20 mouse cellular contexts compared by ENCODE assay signal in genomic region chr9:16307789-16308188, GRCm38 (mm10).
DNase-seq lines count a peak whose midpoint lies in the region; TF ChIP-seq lines count a peak whose summit lies in the region.
"Had no signal": no experiment of that assay in that cellular context is flagged by ENCODE, and none has a peak within 500 bp of the region (broad histone marks: within the 10 kb centered on the region; RNA-seq: fewer than 3 reads in every experiment).

No protein-coding gene starts in this region.

- intact Hi-C loops in heart, postnatal 14 days (cut with DNase I): no loop called here

- 93% methylated on average over 1 of the region's 1 CpGs for WGBS in macrophage (ENCODE audit: missing documents)
- WGBS in lung, adult 2 months: 93% methylated on average over 1 of the region's 1 CpGs

- DNase-seq in brain, adult 2 months (ENCODE audit: low read depth, low spot score): peak; percentile 59
- DNase-seq in telencephalon, adult 2 months (ENCODE audit: low read depth, low spot score): peak; percentile 54
- DNase-seq in heart, postnatal 14 days: no peak
- DNase-seq in frontal cortex, adult 2 months (ENCODE audit: extremely low spot score in 1 of 2, low spot score in 1 of 2): no peak
- no peak for DNase-seq in kidney, postnatal 4 days
- DNase-seq in lung, adult 2 months: no peak
- DNase-seq: adrenal gland, adult 2 months; adrenal gland, adult 8-10 months; adrenal gland, postnatal 10 days; adrenal gland, postnatal 14 days; adrenal gland, postnatal 25 days; adrenal gland, postnatal 36 days; B cell, adult 2 months; cerebellum, adult 11 months; cerebellum, adult 11-12 months; cerebellum, adult 18-20 months; cerebellum, adult 2 months had no signal

- peaks cover 57% of the 10 kb centered on the region for H3K4me1 ChIP-seq in bone marrow macrophage, adult 2 months (ENCODE audit: control insufficient read depth, insufficient read depth, low read length)
- H3K4me1 ChIP-seq in lung, adult 2 months (ENCODE audit: control insufficient read depth, insufficient read depth, low read length): no peaks in the 10 kb centered on the region

- TF ChIP-seq CTCF in bone marrow macrophage, adult 2 months (IDR thresholded peaks at IDR 0.05; ENCODE audit: low read depth, low read length): no peak
- no peak for TF ChIP-seq CTCF in lung, adult 2 months (IDR thresholded peaks at IDR 0.05; ENCODE audit: insufficient read depth, low read length)

- H3K79me2 ChIP-seq in macrophage (ENCODE audit: inconsistent target): no peaks in the 10 kb centered on the region

- H3K4me3 ChIP-seq in bone marrow macrophage, adult 2 months (ENCODE audit: insufficient read depth, low read length): no peak overlapping the region
- no peak overlapping the region for H3K4me3 ChIP-seq in macrophage (ENCODE audit: inconsistent target)
- no peak overlapping the region for H3K4me3 ChIP-seq in lung, adult 2 months (replicated peaks; ENCODE audit: extremely low read depth, low read depth, low read length)

- peak overlapping the region; percentile 78 for H3K27ac ChIP-seq in bone marrow macrophage, adult 2 months (ENCODE audit: insufficient read depth, low read depth, low read length)
- H3K27ac ChIP-seq in macrophage: peak overlapping the region; percentile 82

- H3K36me3 ChIP-seq in macrophage (ENCODE audit: inconsistent target): no peaks in the 10 kb centered on the region
- H3K36me3 ChIP-seq: G1E had no signal

- TF ChIP-seq POLR2A in bone marrow macrophage, adult 2 months (IDR thresholded peaks at IDR 0.05; ENCODE audit: borderline replicate concordance, low read depth, low read length): no peak
- no peak for TF ChIP-seq POLR2A in lung, adult 2 months (IDR thresholded peaks at IDR 0.05; ENCODE audit: borderline replicate concordance, extremely low read depth, low read depth, low read length)

Comparison
In these comparisons a context has a peak if more than half of its experiments do, and no peak if none do; other contexts are left out.
1. DNase-seq: peak in brain, adult 2 months (single experiment) and telencephalon, adult 2 months (single experiment); none in heart, postnatal 14 days (0 of 2), frontal cortex, adult 2 months (0 of 2), kidney, postnatal 4 days (0 of 2) and lung, adult 2 months (single experiment).